Mouse (Mus musculus) heart, postnatal 0 days (tissue): ENCODE data around the gene Defb25.

ENCODE experiments used
- CTCF ChIP-seq: IDR thresholded peaks from 2 replicates; pipeline ENCODE4 v1.5.1; 2016; ENCODE audit warnings: antibody characterized with exemption, control low read depth, low read depth
- EP300 ChIP-seq: IDR thresholded peaks from 2 replicates; pipeline ENCODE4 v1.6.1; 2016; ENCODE audit warnings: antibody characterized with exemption, low read depth

DNA sequence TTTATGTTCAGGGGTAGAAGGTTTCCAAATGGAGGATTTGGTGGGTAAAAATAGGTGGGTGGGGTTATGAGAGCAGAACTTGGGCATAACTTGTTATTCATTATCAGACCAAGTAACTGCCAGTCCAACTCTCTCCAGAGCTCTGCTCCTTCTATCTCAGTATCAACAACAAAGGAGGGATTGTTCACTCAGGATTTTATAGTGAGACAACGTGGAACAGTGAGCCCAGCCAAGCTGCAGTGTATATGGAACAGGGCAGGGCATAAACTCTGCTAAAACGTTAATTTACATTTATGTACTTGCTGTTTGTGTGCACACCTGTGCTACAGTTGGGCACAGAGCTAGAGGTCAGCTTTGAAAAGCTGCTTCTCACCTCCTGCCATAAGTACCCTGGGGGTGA is 34.4 kb downstream of the Defb25 start:
- TF ChIP-seq EP300 (no peak), CTCF (no peak)
